ENCODE assay signal across 20 mouse cellular contexts in the genomic region with DNA sequence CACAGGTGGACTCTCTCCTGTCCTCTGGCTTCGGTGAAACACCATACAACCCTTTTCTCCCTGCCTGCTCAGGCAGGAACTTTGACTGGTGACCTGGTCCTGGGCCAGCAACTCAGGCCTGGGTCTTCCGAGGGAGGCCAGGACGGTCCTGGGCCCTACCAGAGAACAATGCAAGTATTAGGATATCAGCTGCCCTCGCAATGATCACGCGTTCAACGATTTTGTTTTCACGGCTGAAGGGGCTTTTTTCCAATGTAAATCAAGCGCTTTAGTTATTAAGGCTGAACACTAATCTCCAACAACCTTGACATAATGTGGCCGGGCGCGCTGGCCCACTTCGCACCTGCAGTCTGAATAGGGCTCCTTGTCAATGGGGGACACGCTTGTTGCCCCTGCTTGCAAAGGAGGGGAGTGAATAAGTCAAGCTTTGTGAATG. TPM values are rescaled to one million over a fixed set of nuclear protein-coding genes. Genes with fewer than 3 reads are reported as not detected.
DNase-seq lines count a peak whose midpoint lies in the region; ATAC-seq and TF ChIP-seq lines count a peak whose summit lies in the region.
"Had no signal": no experiment of that assay in that cellular context is flagged by ENCODE, and none has a peak within 500 bp of the region (broad histone marks: within the 10 kb centered on the region; RNA-seq: fewer than 3 reads in every experiment).

No protein-coding gene starts in this region.

- WGBS in forebrain, embryonic 10.5 days, result 0% methylated on average over 14 of the region's 14 CpGs
- 10% methylated on average over 14 of the region's 14 CpGs for WGBS in forebrain, postnatal 0 days
- 2% methylated on average over 14 of the region's 14 CpGs for WGBS in forebrain, embryonic 15.5 days
- 4% methylated on average over 14 of the region's 14 CpGs for WGBS in midbrain, embryonic 12.5 days

- peak; percentile 48 for DNase-seq in forebrain, embryonic 10.5 days (ENCODE audit: extremely low spot score, low spot score)
- no peak for DNase-seq in forebrain, postnatal 0 days
- DNase-seq in embryo, embryonic 10.5 days (ENCODE audit: low spot score), result peak; percentile 51
- no peak for DNase-seq in thymus, postnatal 36 days
- DNase-seq in left cerebral cortex, adult 18-20 months (ENCODE audit: low spot score in 2 of 2), result no peak
- DNase-seq in layer of hippocampus, adult 9-10 months (ENCODE audit: low spot score), result no peak
- DNase-seq: B cell, adult 2 months; cerebellum, adult 8-10 months; gastrocnemius, adult 2 months; heart, adult 2 months; layer of hippocampus, adult 9-11 months; lung, embryonic 14.5 days; thymus, adult 18-20 months had no signal

- no peak overlapping the region for H3K9ac ChIP-seq in forebrain, postnatal 0 days
- no peak overlapping the region for H3K9ac ChIP-seq in forebrain, embryonic 15.5 days (replicated peaks)
- H3K9ac ChIP-seq in midbrain, embryonic 12.5 days (replicated peaks), result no peak overlapping the region
- H3K9ac ChIP-seq: embryonic facial prominence, embryonic 13.5 days; intestine, embryonic 15.5 days; lung, embryonic 14.5 days had no signal

- peak overlapping the region; percentile 14; the same call in 1 of the 2 replicates for H3K4me3 ChIP-seq in forebrain, embryonic 10.5 days
- no peak overlapping the region for H3K4me3 ChIP-seq in forebrain, postnatal 0 days (ENCODE audit: low read depth, low read length)
- H3K4me3 ChIP-seq in forebrain, embryonic 15.5 days, result no peak overlapping the region
- H3K4me3 ChIP-seq in midbrain, embryonic 12.5 days, result no peak overlapping the region
- H3K4me3 ChIP-seq: embryonic facial prominence, embryonic 13.5 days; gastrocnemius, adult 2 months; heart, adult 2 months; intestine, embryonic 15.5 days had no signal

- TF ChIP-seq CTCF in forebrain, postnatal 0 days (IDR thresholded peaks at IDR 0.05; ENCODE audit: low read depth), result no peak

- peaks cover 66% of the 10 kb centered on the region for H3K4me1 ChIP-seq in forebrain, embryonic 10.5 days
- no peaks in the 10 kb centered on the region for H3K4me1 ChIP-seq in forebrain, postnatal 0 days (ENCODE audit: insufficient read depth)
- 0 out of 2 replicates have a peak, but pooled peaks cover 4% of the 10 kb centered on the region for H3K4me1 ChIP-seq in forebrain, embryonic 15.5 days
- peaks cover 30% of the 10 kb centered on the region for H3K4me1 ChIP-seq in midbrain, embryonic 12.5 days
- H3K4me1 ChIP-seq: embryonic facial prominence, embryonic 13.5 days; intestine, embryonic 15.5 days had no signal

- peaks cover 100% of the 10 kb centered on the region for H3K27me3 ChIP-seq in forebrain, embryonic 10.5 days (ENCODE audit: poor library complexity, severe bottlenecking)
- H3K27me3 ChIP-seq in forebrain, postnatal 0 days (ENCODE audit: insufficient read depth, low read length), result peaks cover 91% of the 10 kb centered on the region
- peaks cover 91% of the 10 kb centered on the region for H3K27me3 ChIP-seq in forebrain, embryonic 15.5 days
- H3K27me3 ChIP-seq in midbrain, embryonic 12.5 days, result peaks cover 88% of the 10 kb centered on the region

- no peak overlapping the region for H3K4me2 ChIP-seq in forebrain, postnatal 0 days (ENCODE audit: low read depth)
- H3K4me2 ChIP-seq in forebrain, embryonic 15.5 days (replicated peaks), result no peak overlapping the region
- H3K4me2 ChIP-seq in midbrain, embryonic 12.5 days (replicated peaks), result peak overlapping the region; percentile 15; the same call in 1 of the 2 replicates
- H3K4me2 ChIP-seq: embryonic facial prominence, embryonic 13.5 days; intestine, embryonic 15.5 days; liver, embryonic 11.5 days; lung, embryonic 14.5 days had no signal

- peak overlapping the region; percentile 80 for H3K27ac ChIP-seq in forebrain, embryonic 10.5 days
- no peak overlapping the region for H3K27ac ChIP-seq in forebrain, postnatal 0 days (ENCODE audit: low read depth, low read length)
- peak overlapping the region; percentile 47; the same call in 1 of the 2 replicates for H3K27ac ChIP-seq in forebrain, embryonic 15.5 days (replicated peaks)
- peak overlapping the region; percentile 58 for H3K27ac ChIP-seq in midbrain, embryonic 12.5 days (replicated peaks)
- H3K27ac ChIP-seq: embryonic facial prominence, embryonic 13.5 days; gastrocnemius, adult 2 months; heart, adult 2 months; intestine, embryonic 15.5 days; kidney, postnatal 0 days had no signal

- ATAC-seq in forebrain, postnatal 0 days, result no peak
- no peak for ATAC-seq in forebrain, embryonic 15.5 days (replicated peaks)
- ATAC-seq in midbrain, embryonic 12.5 days (ENCODE audit: low FRiP score, low read depth), result peak; percentile 74
- ATAC-seq: intestine, embryonic 15.5 days had no signal

- no peaks in the 10 kb centered on the region for H3K36me3 ChIP-seq in forebrain, embryonic 10.5 days (replicated peaks)
- H3K36me3 ChIP-seq in forebrain, postnatal 0 days (ENCODE audit: insufficient read depth), result no peaks in the 10 kb centered on the region
- H3K36me3 ChIP-seq in forebrain, embryonic 15.5 days, result no peaks in the 10 kb centered on the region
- no peaks in the 10 kb centered on the region for H3K36me3 ChIP-seq in midbrain, embryonic 12.5 days
- H3K36me3 ChIP-seq: embryonic facial prominence, embryonic 13.5 days; intestine, embryonic 15.5 days had no signal

- no peaks in the 10 kb centered on the region for H3K9me3 ChIP-seq in forebrain, embryonic 10.5 days
- H3K9me3 ChIP-seq in forebrain, postnatal 0 days (ENCODE audit: low read length), result no peaks in the 10 kb centered on the region
- no peaks in the 10 kb centered on the region for H3K9me3 ChIP-seq in forebrain, embryonic 15.5 days
- H3K9me3 ChIP-seq in midbrain, embryonic 12.5 days, result no peaks in the 10 kb centered on the region
- H3K9me3 ChIP-seq: embryonic facial prominence, embryonic 13.5 days; intestine, embryonic 15.5 days had no signal

RNA-seq across cellular contexts. Expression of gene Zic1, which starts 28.6 kb away (rescaled TPM):
- 6.2 and 8.9 TPM in 2 replicates for polyA plus RNA-seq in forebrain, embryonic 10.5 days (2016; fragmentation: Nextera tagmentation; extraction: Ambion mirVana)
- 65.4 and 127 TPM in 2 replicates for total RNA-seq in forebrain, postnatal 0 days (2014; rRNA removed)
- 4.4 and 8.9 TPM in 2 replicates for polyA plus RNA-seq in forebrain, postnatal 0 days (2015; fragmentation: Nextera tagmentation; extraction: Ambion mirVana)
- polyA plus RNA-seq in forebrain, embryonic 15.5 days (2015; fragmentation: Nextera tagmentation; extraction: Ambion mirVana), result 9.6 and 9.8 TPM in 2 replicates
- 11.9 and 17.2 TPM in 2 replicates for polyA plus RNA-seq in midbrain, embryonic 12.5 days (2016; fragmentation: Nextera tagmentation; extraction: Ambion mirVana)
- 10 to 100 TPM; 10.7 to 14.3 TPM for total RNA-seq in left cerebral cortex, adult 18-20 months (2021)
- total RNA-seq: heart, adult 2 months had no signal
- polyA plus RNA-seq: heart, postnatal 0 days; intestine, embryonic 15.5 days; kidney, postnatal 0 days; lung, embryonic 14.5 days had no signal

RNA-seq across cellular contexts. Expression of gene Zic4, which starts 32.0 kb away (rescaled TPM):
- 24.8 and 41.8 TPM in 2 replicates for polyA plus RNA-seq in forebrain, embryonic 10.5 days (2016; fragmentation: Nextera tagmentation; extraction: Ambion mirVana)
- 44.3 and 99.2 TPM in 2 replicates for total RNA-seq in forebrain, postnatal 0 days (2014; rRNA removed)
- 24.7 and 48.1 TPM in 2 replicates for polyA plus RNA-seq in forebrain, postnatal 0 days (2015; fragmentation: Nextera tagmentation; extraction: Ambion mirVana)
- 46.2 and 55.0 TPM in 2 replicates for polyA plus RNA-seq in forebrain, embryonic 15.5 days (2015; fragmentation: Nextera tagmentation; extraction: Ambion mirVana)
- polyA plus RNA-seq in midbrain, embryonic 12.5 days (2016; fragmentation: Nextera tagmentation; extraction: Ambion mirVana), result 44.6 and 76.9 TPM in 2 replicates
- total RNA-seq in left cerebral cortex, adult 18-20 months (2021), result 1 to 10 TPM; 3.5 to 4.4 TPM
- total RNA-seq: gastrocnemius, adult 2 months; heart, adult 2 months had no signal
- polyA plus RNA-seq: heart, adult 2 months; heart, postnatal 0 days; intestine, embryonic 15.5 days; kidney, postnatal 0 days; liver, embryonic 11.5 days; lung, embryonic 14.5 days had no signal

Comparison
In these comparisons a context has a peak if more than half of its experiments do, and no peak if none do; other contexts are left out.
1. DNase-seq: peak in forebrain, embryonic 10.5 days (single experiment) and embryo, embryonic 10.5 days (single experiment); none in forebrain, postnatal 0 days (single experiment), thymus, postnatal 36 days (0 of 2), left cerebral cortex, adult 18-20 months (0 of 2) and layer of hippocampus, adult 9-10 months (single experiment).